Mouse (Mus musculus) v-Abl transformed pro-B cells (cell line): ENCODE results near the gene Esam.

Source experiments
- in situ Hi-C, 2 experiments: fragments of 400-800 bp; cut with MboI; formaldehyde crosslinking; loops; one replicate each; pipeline ENCODE4 v1.15.1; 2025; ENCODE audit not compliant: unreplicated experiment in 2 of 2

Gene Esam

GRCm38 (mm10) chr9:37530031-37530887 lies 2.4 kb downstream of the Esam start:
- in situ Hi-C loops = no loop called here

- in situ Hi-C loops = no loop called here
These were observed 3.2 kb downstream of the Esam start for GRCm38 (mm10) chr9:37530888-37531705.

- in situ Hi-C loops = no loop called here
These were observed 9.0 kb downstream of the Esam start for GRCm38 (mm10) chr9:37536851-37537250.

- in situ Hi-C loops = no loop called here
These were observed 9.9 kb downstream of the Esam start for GRCm38 (mm10) chr9:37537658-37538250.

- in situ Hi-C loops = loop anchor here in 1 of 2 experiments (10.0 kb wide), 2 partner anchors 75 kb away; partner anchors contain the start of gene Spa17
These were observed 11.5 kb downstream of the Esam start, which contains the start of gene Vsig2 for GRCm38 (mm10) chr9:37539170-37540025. Gene Vsig2 (plus strand): TSS chr9:37539255.

GRCm38 (mm10) chr9:37540226-37540625 lies 12.3 kb downstream of the Esam start:
- in situ Hi-C loops = loop anchor here in 1 of 2 experiments (10.0 kb wide), 2 partner anchors 75 kb away; partner anchors contain the start of gene Spa17

GRCm38 (mm10) chr9:37540701-37541575 lies 13.1 kb downstream of the Esam start:
- in situ Hi-C loops = loop anchor here in 1 of 2 experiments (10.0 kb wide), 2 partner anchors 74 to 76 kb away; partner anchors contain the start of gene Spa17

GRCm38 (mm10) chr9:37541851-37542642 lies 14.2 kb downstream of the Esam start:
- in situ Hi-C loops = loop anchor here in 1 of 2 experiments (10.0 kb wide), 2 partner anchors 73 to 77 kb away; partner anchors contain the start of gene Spa17

GRCm38 (mm10) chr9:37543869-37544440 lies 16.1 kb downstream of the Esam start:
- in situ Hi-C loops = loop anchor here in 1 of 2 experiments (10.0 kb wide), 2 partner anchors 71 to 79 kb away; partner anchors contain the start of gene Spa17

GRCm38 (mm10) chr9:37544447-37545165 lies 16.7 kb downstream of the Esam start:
- in situ Hi-C loops = loop anchor here in 1 of 2 experiments (10.0 kb wide), 2 partner anchors 70 to 80 kb away; partner anchors contain the start of gene Spa17

GRCm38 (mm10) chr9:37545166-37545610 lies 17.3 kb downstream of the Esam start:
- in situ Hi-C loops = loop anchor here in 1 of 2 experiments (10.0 kb wide), 2 partner anchors 70 to 80 kb away; partner anchors contain the start of gene Spa17

- in situ Hi-C loops = loop anchor here in 1 of 2 experiments (10.0 kb wide), 2 partner anchors 69 to 81 kb away; partner anchors contain the start of gene Spa17
These were observed 18.1 kb downstream of the Esam start for GRCm38 (mm10) chr9:37545847-37546452.

- in situ Hi-C loops = loop anchor here in 1 of 2 experiments (10.0 kb wide), 2 partner anchors 68 to 82 kb away; partner anchors contain the start of gene Spa17
These were observed 19.0 kb downstream of the Esam start for GRCm38 (mm10) chr9:37546889-37547288.

GRCm38 (mm10) chr9:37550435-37550834 lies 22.6 kb downstream of the Esam start:
- in situ Hi-C loops = no loop called here

GRCm38 (mm10) chr9:37551751-37552531 lies 24.1 kb downstream of the Esam start:
- in situ Hi-C loops = no loop called here
